Mouse (Mus musculus) cerebellum, postnatal 25 days (tissue): Measurements from ENCODE around the gene Art3.
A peak's percentile ranks its signal among the peaks of the same experiment; 100 is the strongest.

ENCODE experiments used
- DNase-seq, 2 experiments: peaks; one replicate each; pipeline ENCODE4 v3.0.0; 2021; ENCODE audit warnings: mixed read lengths in 2 of 2

Art3 gene

GRCm38 (mm10) chr5:92331635-92332338 is at the start of gene Art3:
Gene Art3 (plus strand): TSS chr5:92331827.
- DNase-seq = no peak

GRCm38 (mm10) chr5:92282571-92282970 is 49.1 kb upstream of the Art3 start:
- peak in 1 of 2 experiments; percentile 21 for DNase-seq

GRCm38 (mm10) chr5:92283107-92283506 is 48.5 kb upstream of the Art3 start:
- no peak for DNase-seq

GRCm38 (mm10) chr5:92287840-92288239 is 43.8 kb upstream of the Art3 start:
- DNase-seq = no peak

GRCm38 (mm10) chr5:92291652-92292414 is 39.8 kb upstream of the Art3 start:
- no peak for DNase-seq

- no peak for DNase-seq
Observed at GRCm38 (mm10) chr5:92294525-92294924, 37.1 kb upstream of the Art3 start.

GRCm38 (mm10) chr5:92302149-92302840 is 29.3 kb upstream of the Art3 start:
- no peak for DNase-seq

- no peak for DNase-seq
Observed at GRCm38 (mm10) chr5:92304291-92304690, 27.3 kb upstream of the Art3 start.

GRCm38 (mm10) chr5:92309681-92310511 is 21.7 kb upstream of the Art3 start, which contains the start of gene Sdad1:
Gene Sdad1 (minus strand): TSS chr5:92310479.
- DNase-seq = peak; percentile 96

- DNase-seq = peak; percentile 83 to 93
Observed at GRCm38 (mm10) chr5:92312046-92312715, 19.4 kb upstream of the Art3 start.

- no peak for DNase-seq
Observed at GRCm38 (mm10) chr5:92313776-92314175, 17.9 kb upstream of the Art3 start.

- DNase-seq = no peak
Observed at GRCm38 (mm10) chr5:92318119-92318518, 13.5 kb upstream of the Art3 start.

GRCm38 (mm10) chr5:92318596-92318995 is 13.0 kb upstream of the Art3 start:
- no peak for DNase-seq

GRCm38 (mm10) chr5:92321631-92322400 is 9.8 kb upstream of the Art3 start:
- DNase-seq = no peak

- no peak for DNase-seq
Observed at GRCm38 (mm10) chr5:92322612-92323011, 9.0 kb upstream of the Art3 start.

GRCm38 (mm10) chr5:92323264-92323663 is 8.4 kb upstream of the Art3 start:
- no peak for DNase-seq

GRCm38 (mm10) chr5:92327367-92327766 is 4.3 kb upstream of the Art3 start:
- DNase-seq = no peak

- no peak for DNase-seq
Observed at GRCm38 (mm10) chr5:92327929-92328328, 3.7 kb upstream of the Art3 start, which contains the start of gene Cxcl9. Gene Cxcl9 (minus strand): TSS chr5:92328079.

- no peak for DNase-seq
Observed at GRCm38 (mm10) chr5:92331122-92331521, 505 bp upstream of the Art3 start.

- no peak for DNase-seq
Observed at GRCm38 (mm10) chr5:92332359-92332840, 773 bp downstream of the Art3 start.

GRCm38 (mm10) chr5:92336743-92337142 is 5.1 kb downstream of the Art3 start:
- no peak for DNase-seq
